Mouse (Mus musculus): Measurements from ENCODE around the gene Sri.

Gene Sri

GRCm38 (mm10) chr5:8112246-8112645 is 66.4 kb downstream of the Sri start:
- DNase-seq = no peak

GRCm38 (mm10) chr5:8116561-8117168 is 70.8 kb downstream of the Sri start:
- DNase-seq = no peak
